Mouse (Mus musculus): ENCODE measurements around the gene Fzd5.

The Fzd5 gene

DNA sequence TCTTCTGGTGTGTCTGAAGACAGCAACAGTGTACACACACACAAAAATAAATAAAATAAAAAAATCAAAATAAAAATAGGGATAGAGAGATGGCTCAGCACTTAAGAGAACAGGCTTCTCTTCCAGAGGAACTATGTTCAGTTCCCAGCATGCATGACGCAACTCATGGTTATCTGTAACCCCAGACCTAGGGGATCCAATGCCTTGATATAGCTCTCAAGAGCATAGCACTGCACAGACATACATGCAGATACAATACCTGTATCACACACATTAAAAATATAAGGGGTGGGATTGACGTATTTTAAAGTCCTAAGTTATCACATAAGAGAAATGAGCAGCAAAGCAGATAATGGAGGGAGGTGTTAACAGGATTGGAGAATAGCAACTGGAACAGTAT is 53.1 kb downstream of the Fzd5 start:
- no peak for DNase-seq (ENCODE audit: low read depth)

DNA sequence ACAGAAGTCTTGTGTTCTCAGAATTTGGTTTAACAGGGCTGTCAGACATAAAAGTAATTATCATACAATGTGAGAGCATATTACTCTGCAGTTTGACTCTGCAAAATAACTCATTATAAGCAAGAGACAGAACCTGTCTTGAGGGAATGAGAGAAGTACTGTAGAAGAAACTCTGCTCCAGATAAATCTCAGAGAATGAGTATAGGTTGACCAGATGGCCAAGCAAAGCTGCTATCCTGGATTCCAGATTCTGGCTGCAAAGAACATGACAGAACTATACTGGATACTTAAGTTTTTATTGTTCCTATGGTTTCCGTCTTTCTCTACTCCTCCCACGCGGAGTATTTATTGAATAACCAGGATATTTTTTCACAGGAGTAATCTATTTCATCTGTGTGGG is 54.5 kb downstream of the Fzd5 start:
- DNase-seq (ENCODE audit: low read depth): no peak

DNA sequence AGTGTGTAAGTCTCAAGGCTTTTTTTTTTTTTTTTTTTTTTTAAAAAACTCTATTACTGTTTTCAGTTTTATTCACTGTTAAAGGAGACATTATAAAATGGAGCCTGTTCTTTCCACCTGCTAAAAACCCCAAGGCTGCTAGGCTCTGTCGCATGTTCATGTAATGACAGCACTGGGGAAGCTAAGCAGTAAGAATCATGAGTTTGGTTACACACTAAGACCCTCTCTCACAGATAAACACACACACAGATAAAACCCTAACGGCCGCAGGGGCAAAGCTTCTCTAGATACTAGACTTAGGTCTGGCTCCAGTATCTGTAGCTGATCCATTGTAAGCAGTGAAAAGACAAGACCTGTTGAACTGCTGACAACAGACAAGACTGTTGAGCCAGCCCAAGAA is 56.1 kb downstream of the Fzd5 start:
- DNase-seq (ENCODE audit: low read depth): no peak

Data from fibroblast of lung, adult 2 months (primary cell).